Mouse (Mus musculus) myocyte (in vitro differentiated cells): ENCODE results near the gene Bcar1.

Experiments used
- E2F4 ChIP-seq: IDR thresholded peaks from one replicate; pipeline ENCODE4 v1.6.1; 2011; ENCODE audit warnings: mild to moderate bottlenecking, control low read depth, moderate library complexity; ENCODE audit not compliant: insufficient read depth
- MAX ChIP-seq: IDR thresholded peaks from one replicate; pipeline ENCODE4 v1.6.1; 2011; ENCODE audit warnings: low read depth, mild to moderate bottlenecking, control low read depth
- MYOD1 ChIP-seq, 3 experiments: IDR thresholded peaks; one replicate each; pipeline ENCODE4 v1.6.1; 2011; ENCODE audit warnings: control low read depth in 2 of 3, low read depth in 2 of 3, mild to moderate bottlenecking in 2 of 3, moderate library complexity in 1 of 3; ENCODE audit not compliant: insufficient read length in 2 of 3, control insufficient read depth in 1 of 3
- POLR2A ChIP-seq: IDR thresholded peaks from one replicate; pipeline ENCODE4 v1.6.1; 2011; ENCODE audit warnings: low read depth, mild to moderate bottlenecking, control low read depth, moderate library complexity; ENCODE audit not compliant: insufficient read length
- REST ChIP-seq: IDR thresholded peaks from one replicate; pipeline ENCODE4 v1.6.1; 2011; ENCODE audit warnings: mild to moderate bottlenecking, control low read depth, moderate library complexity; ENCODE audit not compliant: insufficient read depth, insufficient read length

DNA sequence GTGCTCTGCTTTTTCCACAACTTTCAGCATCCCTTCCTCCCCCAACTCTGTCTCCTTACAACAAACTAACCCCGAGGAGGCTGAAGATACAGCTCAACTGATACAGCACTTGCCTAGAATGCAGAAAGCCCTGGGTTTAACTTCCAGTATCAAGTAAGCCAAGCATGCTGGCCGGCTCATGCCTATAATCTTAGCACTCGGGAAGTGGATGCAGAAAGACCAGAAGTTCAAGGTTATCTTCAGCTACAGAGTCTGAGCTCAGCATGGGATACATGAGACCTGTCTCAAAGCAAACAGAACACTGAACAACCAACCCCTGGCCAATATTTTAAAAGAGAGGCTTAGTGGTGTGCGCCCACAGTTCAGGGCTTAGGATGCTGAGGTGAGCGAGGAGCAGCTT, 44.5 kb upstream of the Bcar1 start:
- TF ChIP-seq MYOD1 (IDR thresholded peaks at IDR 0.05; ENCODE audit: control insufficient read depth in 1 of 3, insufficient read length in 2 of 3, low read depth in 2 of 3) (no peak), E2F4 (no peak), REST (no peak), POLR2A (no peak), MAX (no peak)
